Mouse (Mus musculus): Measurements from ENCODE around the gene Gpx1. TPM values are rescaled to one million over a fixed set of nuclear protein-coding genes. Genes with fewer than 3 reads are reported as not detected.

Gene Gpx1
- total RNA-seq, 2 experiments from 2014 or later: 62.2 to 64.1 TPM

- Histone ChIP-seq H3K4me3 (no peak overlapping the region), H3K27ac (peak overlapping the region; percentile 15)
- TF ChIP-seq CTCF (conservative IDR thresholded peaks at IDR 0.05): no peak
- DNase-seq (ENCODE audit: low spot score in 2 of 2): no peak
Observed at GRCm38 (mm10) chr9:108388601-108389000, 49.9 kb downstream of the Gpx1 start.

- Histone ChIP-seq H3K27ac (peak overlapping the region; percentile 52), H3K4me3 (no peak overlapping the region)
- TF ChIP-seq CTCF (conservative IDR thresholded peaks at IDR 0.05): peak; percentile 55
- peak; percentile 14 to 19 for DNase-seq (ENCODE audit: low spot score in 2 of 2)
Observed at GRCm38 (mm10) chr9:108389220-108389619, 50.5 kb downstream of the Gpx1 start.

Other genes starting within 250 kb of the Gpx1 start
- 10 to 100 TPM; 35.3 to 37.0 TPM for gene Apeh, start 244.3 kb upstream of the Gpx1 start, total RNA-seq (2021)
- gene Bsn, start 148.5 kb upstream of the Gpx1 start, total RNA-seq (2021): 100 to 1,000 TPM; 236 to 246 TPM
- gene Dag1, start 74.9 kb upstream of the Gpx1 start, total RNA-seq (2021): 10 to 100 TPM; 74.4 to 76.5 TPM
- 100 to 1,000 TPM; 109 to 114 TPM for gene Nicn1, start 48.5 kb upstream of the Gpx1 start, total RNA-seq (2021)
- gene Amt, start 42.0 kb upstream of the Gpx1 start, total RNA-seq (2021): 10 to 100 TPM; 32.9 to 34.4 TPM
- 100 to 1,000 TPM; 155 to 163 TPM for gene Rhoa, start 32.8 kb upstream of the Gpx1 start, total RNA-seq (2021)
- gene Tcta, start 32.7 kb upstream of the Gpx1 start, total RNA-seq (2021): 10 to 100 TPM; 35.4 to 36.0 TPM
- gene Usp4, start 8.9 kb downstream of the Gpx1 start, total RNA-seq (2021): 100 to 1,000 TPM; 106 to 112 TPM
- gene 1700102P08Rik, start 53.9 kb downstream of the Gpx1 start, total RNA-seq (2021): 1 to 10 TPM; 2.3 to 3.3 TPM
- gene Ccdc36, start 89.6 kb downstream of the Gpx1 start, total RNA-seq (2021): under 1 TPM in 1 of 2 experiments, not detected in 1; 0.15 TPM
- not detected for gene BC048562, start 97.6 kb downstream of the Gpx1 start, total RNA-seq (2021)
- gene Ccdc71, start 121.6 kb downstream of the Gpx1 start, total RNA-seq (2021): 10 to 100 TPM; 36.7 to 40.6 TPM
- gene Klhdc8b, start 122.7 kb downstream of the Gpx1 start, total RNA-seq (2021): 10 to 100 TPM; 16.7 to 19.6 TPM
- gene Lamb2, start 140.8 kb downstream of the Gpx1 start, total RNA-seq (2021): 10 to 100 TPM; 29.3 to 30.7 TPM
- gene Usp19, start 151.7 kb downstream of the Gpx1 start, total RNA-seq (2021): 100 to 1,000 TPM; 154 TPM
- 10 to 100 TPM; 74.9 to 79.8 TPM for gene Qars, start 168.8 kb downstream of the Gpx1 start, total RNA-seq (2021)
- 100 to 1,000 TPM; 161 TPM for gene Qrich1, start 177.9 kb downstream of the Gpx1 start, total RNA-seq (2021)
- 10 to 100 TPM; 61.3 to 63.7 TPM for gene Impdh2, start 221.4 kb downstream of the Gpx1 start, total RNA-seq (2021)
- gene Ndufaf3, start 228.5 kb downstream of the Gpx1 start, total RNA-seq (2021): 10 to 100 TPM; 60.8 to 73.3 TPM
- gene Dalrd3, start 231.0 kb downstream of the Gpx1 start, total RNA-seq (2021): 100 to 1,000 TPM; 110 to 111 TPM
- gene Wdr6, start 239.8 kb downstream of the Gpx1 start, total RNA-seq (2021): 100 to 1,000 TPM; 119 to 129 TPM

All from layer of hippocampus, adult 2 months (tissue).